8 mouse cellular contexts compared by ENCODE assay signal in genomic region chr4:34613571-34614145, GRCm38 (mm10). TPM values are rescaled to one million over a fixed set of nuclear protein-coding genes. Genes with fewer than 3 reads are reported as not detected.
A peak's percentile ranks its signal among the peaks of the same experiment; 100 is the strongest.
DNase-seq lines count a peak whose midpoint lies in the region; ATAC-seq and TF ChIP-seq lines count a peak whose summit lies in the region.

No protein-coding gene starts in this region.

- peaks cover 34% of the 10 kb centered on the region for H3K4me1 ChIP-seq in E14TG2a.4 (replicated peaks; ENCODE audit: low read depth, low read length)
- peaks cover 18% of the 10 kb centered on the region for H3K4me1 ChIP-seq in embryonic facial prominence, embryonic 10.5 days
- H3K4me1 ChIP-seq in intestine, embryonic 15.5 days (replicated peaks) = peaks cover 14% of the 10 kb centered on the region
- H3K4me1 ChIP-seq in liver, embryonic 15.5 days (replicated peaks) = peaks cover 33% of the 10 kb centered on the region

- 78% methylated on average over 6 of the region's 6 CpGs for WGBS in embryonic facial prominence, embryonic 10.5 days
- 69% methylated on average over 6 of the region's 6 CpGs for WGBS in intestine, embryonic 15.5 days
- 47% methylated on average over 6 of the region's 6 CpGs for WGBS in liver, embryonic 15.5 days (ENCODE audit: insufficient replicate concordance)

- H3K27ac ChIP-seq in gastrocnemius, adult 2 months = peak overlapping the region; percentile 95
- H3K27ac ChIP-seq in embryonic facial prominence, embryonic 10.5 days (replicated peaks) = no peak overlapping the region
- H3K27ac ChIP-seq in intestine, embryonic 15.5 days = no peak overlapping the region
- H3K27ac ChIP-seq in liver, embryonic 15.5 days (replicated peaks) = peak overlapping the region; percentile 89; the same call in 1 of the 2 replicates

- DNase-seq in gastrocnemius, adult 2 months = peak; percentile 26
- DNase-seq in gastrocnemius, postnatal 14 days = no peak
- no peak for DNase-seq in embryonic facial prominence, embryonic 10.5 days (ENCODE audit: low spot score)
- DNase-seq in skeletal muscle tissue, adult 2 months (ENCODE audit: low read depth, low spot score) = peak; percentile 7
- no peak for DNase-seq in right cerebral cortex, adult 2 months (ENCODE audit: low spot score in 2 of 2)

- H3K4me2 ChIP-seq in intestine, embryonic 15.5 days (replicated peaks) = peak overlapping the region; percentile 58
- peak overlapping the region; percentile 77 for H3K4me2 ChIP-seq in liver, embryonic 15.5 days

- H3K27me3 ChIP-seq in E14TG2a.4 (ENCODE audit: insufficient read depth, low read length) = no peaks in the 10 kb centered on the region
- no peaks in the 10 kb centered on the region for H3K27me3 ChIP-seq in embryonic facial prominence, embryonic 10.5 days (replicated peaks; ENCODE audit: low read depth, poor library complexity, severe bottlenecking)
- H3K27me3 ChIP-seq in intestine, embryonic 15.5 days (replicated peaks) = no peaks in the 10 kb centered on the region
- no peaks in the 10 kb centered on the region for H3K27me3 ChIP-seq in liver, embryonic 15.5 days

- H3K36me3 ChIP-seq in E14TG2a.4 (ENCODE audit: insufficient read depth, low read length) = peaks cover 39% of the 10 kb centered on the region
- peaks cover 25% of the 10 kb centered on the region for H3K36me3 ChIP-seq in embryonic facial prominence, embryonic 10.5 days (replicated peaks)
- H3K36me3 ChIP-seq in intestine, embryonic 15.5 days = peaks cover 4% of the 10 kb centered on the region; the same call in 1 of the 2 replicates
- peaks cover 13% of the 10 kb centered on the region for H3K36me3 ChIP-seq in liver, embryonic 15.5 days (replicated peaks)

- no peak for ATAC-seq in intestine, embryonic 15.5 days
- no peak for ATAC-seq in liver, embryonic 15.5 days (ENCODE audit: insufficient read depth)

- intact Hi-C loops in gastrocnemius, adult 2 months (cut with DNase I) = loop anchor here (5.0 kb wide), 1 partner anchor 61 kb away; the partner anchor contains the start of gene Akirin2
- intact Hi-C loops in gastrocnemius, postnatal 14 days (cut with DNase I; ENCODE audit: low total_unique reads) = no loop called here

- peak overlapping the region; percentile 75 for H3K9ac ChIP-seq in intestine, embryonic 15.5 days
- H3K9ac ChIP-seq in liver, embryonic 15.5 days = peak overlapping the region; percentile 84

- no peaks in the 10 kb centered on the region for H3K9me3 ChIP-seq in E14TG2a.4 (ENCODE audit: low read length)
- H3K9me3 ChIP-seq in embryonic facial prominence, embryonic 10.5 days = no peaks in the 10 kb centered on the region
- H3K9me3 ChIP-seq in intestine, embryonic 15.5 days = no peaks in the 10 kb centered on the region
- H3K9me3 ChIP-seq in liver, embryonic 15.5 days (replicated peaks) = no peaks in the 10 kb centered on the region

- H3K4me3 ChIP-seq in gastrocnemius, adult 2 months = peak overlapping the region; percentile 92
- peak overlapping the region; percentile 95 for H3K4me3 ChIP-seq in E14TG2a.4 (replicated peaks; ENCODE audit: low read length)
- H3K4me3 ChIP-seq in embryonic facial prominence, embryonic 10.5 days = peak overlapping the region; percentile 87
- peak overlapping the region; percentile 66 for H3K4me3 ChIP-seq in intestine, embryonic 15.5 days (replicated peaks)
- peak overlapping the region; percentile 73 for H3K4me3 ChIP-seq in liver, embryonic 15.5 days (replicated peaks)

- no peak for TF ChIP-seq CTCF in gastrocnemius, adult 2 months (IDR thresholded peaks at IDR 0.05)
- no peak for TF ChIP-seq CTCF in E14TG2a.4 (conservative IDR thresholded peaks at IDR 0.05; ENCODE audit: low read length)

RNA-seq across cellular contexts. Expression of gene Orc3, which starts 1.1 kb away (rescaled TPM):
- 10 to 100 TPM; 38.2 to 38.9 TPM for total RNA-seq in gastrocnemius, adult 2 months (2021)
- total RNA-seq in gastrocnemius, postnatal 14 days (2021) = 10 to 100 TPM; 29.1 to 29.2 TPM
- 93.8 and 96.6 TPM in 2 replicates for polyA plus RNA-seq in embryonic facial prominence, embryonic 10.5 days (2016; fragmentation: Nextera tagmentation; extraction: Ambion mirVana)
- 65.7 and 78.8 TPM in 2 replicates for polyA plus RNA-seq in intestine, embryonic 15.5 days (2015; fragmentation: Nextera tagmentation; extraction: Ambion mirVana)
- polyA plus RNA-seq in liver, embryonic 15.5 days (2015; fragmentation: Nextera tagmentation; extraction: Ambion mirVana) = 38.9 and 39.6 TPM in 2 replicates

RNA-seq across cellular contexts. Expression of gene Rars2, which starts 1.1 kb away (rescaled TPM):
- total RNA-seq in gastrocnemius, adult 2 months (2021) = 10 to 100 TPM; 18.2 to 22.1 TPM
- 10 to 100 TPM; 14.0 to 21.1 TPM for total RNA-seq in gastrocnemius, postnatal 14 days (2021)
- polyA plus RNA-seq in embryonic facial prominence, embryonic 10.5 days (2016; fragmentation: Nextera tagmentation; extraction: Ambion mirVana) = 74.5 and 78.1 TPM in 2 replicates
- polyA plus RNA-seq in intestine, embryonic 15.5 days (2015; fragmentation: Nextera tagmentation; extraction: Ambion mirVana) = 70.8 and 74.8 TPM in 2 replicates
- 25.1 and 25.5 TPM in 2 replicates for polyA plus RNA-seq in liver, embryonic 15.5 days (2015; fragmentation: Nextera tagmentation; extraction: Ambion mirVana)

Comparison
In these comparisons a context has a peak if more than half of its experiments do, and no peak if none do; other contexts are left out.
1. DNase-seq: peak in gastrocnemius, adult 2 months (single experiment) and skeletal muscle tissue, adult 2 months (single experiment); none in gastrocnemius, postnatal 14 days (single experiment), embryonic facial prominence, embryonic 10.5 days (single experiment) and right cerebral cortex, adult 2 months (0 of 2).
2. H3K27ac ChIP-seq: peak in gastrocnemius, adult 2 months (single experiment) and liver, embryonic 15.5 days (single experiment); none in embryonic facial prominence, embryonic 10.5 days (single experiment) and intestine, embryonic 15.5 days (single experiment).
3. Peak in every context shown above with its lines, with median percentiles within 50 percentile points of each other: H3K4me3 ChIP-seq.